Mouse (Mus musculus) liver, embryonic 14.5 days (tissue): ENCODE measurements around the gene Trim61. TPM values are rescaled to one million over a fixed set of nuclear protein-coding genes. Genes with fewer than 3 reads are reported as not detected.

Experiments
- ATAC-seq: fragments of 200-750 bp; cut with Nextera tagmentation; 2 replicates; pipeline ENCODE4 v1.8.0; 2017; ENCODE audit warnings: moderate number of reproducible peaks, mild to moderate bottlenecking, moderate library complexity; ENCODE audit not compliant: insufficient read depth
- DNase-seq, 3 experiments: peaks; one replicate each; pipeline ENCODE4 v3.0.0-alpha.2; 2012 to 2013; ENCODE audit warnings: low read depth in 3 of 3, low spot score in 3 of 3
- H3K27ac ChIP-seq: fragments of 300-500 bp; sonication (generic); 2 replicates; pipeline ENCODE4 v1.5.1; 2014; ENCODE audit warnings: moderate library complexity, mild to moderate bottlenecking, control low read depth, inconsistent platforms
- H3K27me3 ChIP-seq: fragments of 300-500 bp; sonication (generic); 2 replicates; pipeline ENCODE4 v1.6.1; 2014; ENCODE audit warnings: mild to moderate bottlenecking, low read length, moderate library complexity; ENCODE audit not compliant: control insufficient read depth, insufficient read depth
- H3K36me3 ChIP-seq: fragments of 300-500 bp; sonication (generic); replicated peaks from 2 replicates; pipeline ENCODE4 v1.6.1; 2014; ENCODE audit warnings: low read depth; ENCODE audit not compliant: control insufficient read depth, insufficient read depth
- H3K4me1 ChIP-seq, 2 experiments: fragments of 200-500 bp in 1 of 2; fragments of 300-500 bp in 1 of 2; sonication (generic) in 1 of 2; replicated peaks; 2 replicates each; pipeline ENCODE4 v1.6.1; 2012 to 2014; ENCODE audit warnings: antibody characterized with exemption in 1 of 2, inconsistent platforms in 1 of 2, low read length in 1 of 2; ENCODE audit not compliant: control insufficient read depth in 2 of 2, insufficient read depth in 2 of 2
- H3K4me2 ChIP-seq: fragments of 300-500 bp; sonication (generic); 2 replicates; pipeline ENCODE4 v1.6.1; 2014; ENCODE audit warnings: low read depth, mild to moderate bottlenecking, control low read depth, moderate library complexity
- H3K4me3 ChIP-seq, 2 experiments: fragments of 200-500 bp in 1 of 2; fragments of 300-500 bp in 1 of 2; sonication (generic) in 1 of 2; 2 replicates each; pipeline ENCODE4 v1.5.1; 2012 to 2014; ENCODE audit warnings: low read depth in 2 of 2, low read length in 2 of 2, mild to moderate bottlenecking in 2 of 2, control low read depth in 1 of 2, inconsistent platforms in 1 of 2, moderate library complexity in 1 of 2; ENCODE audit not compliant: insufficient read depth in 1 of 2
- H3K9ac ChIP-seq: fragments of 300-500 bp; sonication (generic); replicated peaks from 2 replicates; pipeline ENCODE4 v1.6.1; 2014; ENCODE audit warnings: mild to moderate bottlenecking, control low read depth, moderate library complexity
- H3K9me3 ChIP-seq: fragments of 300-500 bp; sonication (generic); 2 replicates; pipeline ENCODE4 v1.6.1; 2016; ENCODE audit warnings: low read length, mixed read lengths; ENCODE audit not compliant: control insufficient read depth
- CTCF ChIP-seq: IDR thresholded peaks from 2 replicates; pipeline ENCODE4 v1.5.1; 2016; ENCODE audit warnings: antibody characterized with exemption, low read depth, control low read depth
- EP300 ChIP-seq: IDR thresholded peaks from 2 replicates; pipeline ENCODE4 v1.6.1; 2016; ENCODE audit warnings: antibody characterized with exemption, low read depth
- WGBS: fragments of 180-500 bp; shearing (Covaris S2); extraction: QIAGEN DNeasy Blood & Tissue Kit; methylation state at CpG from one replicate; pipeline ENCODE4 v1.1.7; 2014; ENCODE audit not compliant: insufficient replicate concordance; 5-methylcytosine and 5-hydroxymethylcytosine counted together
- polyA plus RNA-seq, 2 experiments: library from polyadenylated mRNA; depleted of rRNA in 1 of 2; stranded (reverse) in 1 of 2; unstranded in 1 of 2; fragments of >200 nt; fragmentation: Nextera tagmentation in 1 of 2; extraction: Ambion mirVana in 1 of 2; gene quantifications; 2 replicates each; pipeline versions ENCODE4 v1.2.1 to v1.2.3; 2012 to 2014

Gene Trim61
- polyA plus RNA-seq (2012; rRNA removed) (not detected in 2 replicates), polyA plus RNA-seq (2014; fragmentation: Nextera tagmentation; extraction: Ambion mirVana) (not detected in 2 replicates)

GRCm38 (mm10) chr8:65018423-65018822 lies at the start of gene Trim61, which contains the start of gene Trim60:
TSS of gene Trim61 (minus strand) at chr8:65018523.
TSS of gene Trim60 (minus strand) at chr8:65018584.
- Histone ChIP-seq H3K27me3 (no peaks in the 10 kb centered on the region), H3K4me2 (no peak within 1 kb of the TSS), H3K36me3 (no peaks in the 10 kb centered on the region), H3K4me3 (no peak within 1 kb of the TSS), H3K9me3 (no peaks in the 10 kb centered on the region), H3K9ac (no peak within 1 kb of the TSS), H3K27ac (no peak within 1 kb of the TSS), H3K4me1 (no peaks in the 10 kb centered on the region)
- DNase-seq, result no peak
- no peak for ATAC-seq
- WGBS, result 67% methylated on average over 8 of the region's 8 CpGs
- TF ChIP-seq EP300 (no peak), CTCF (no peak)

- Histone ChIP-seq H3K4me3 (no peak overlapping the region), H3K4me1 (no peaks in the 10 kb centered on the region), H3K27ac (no peak overlapping the region), H3K9me3 (no peaks in the 10 kb centered on the region), H3K9ac (no peak overlapping the region), H3K4me2 (no peak overlapping the region), H3K27me3 (no peaks in the 10 kb centered on the region), H3K36me3 (no peaks in the 10 kb centered on the region)
- WGBS, result 46% methylated on average over 10 of the region's 10 CpGs
- no peak for TF ChIP-seq CTCF
- TF ChIP-seq EP300, result no peak
- ATAC-seq, result no peak
- DNase-seq, result no peak
Measured at GRCm38 (mm10) chr8:65067694-65068472, 49.6 kb upstream of the Trim61 start.

- DNase-seq (no peak), ATAC-seq (no peak)
- no peaks in the 10 kb centered on the region for H3K27me3 ChIP-seq
- no peak overlapping the region for H3K4me3 ChIP-seq
- H3K4me2 ChIP-seq, result no peak overlapping the region
- H3K9me3 ChIP-seq, result no peaks in the 10 kb centered on the region
- no peaks in the 10 kb centered on the region for H3K4me1 ChIP-seq
- H3K36me3 ChIP-seq, result no peaks in the 10 kb centered on the region
- WGBS, result 69% methylated on average over 4 of the region's 4 CpGs
- TF ChIP-seq EP300 (no peak), CTCF (no peak)
- no peak overlapping the region for H3K27ac ChIP-seq
- H3K9ac ChIP-seq, result no peak overlapping the region
Measured at GRCm38 (mm10) chr8:65067031-65067430, 48.7 kb upstream of the Trim61 start.

- no peak overlapping the region for H3K4me3 ChIP-seq
- H3K9ac ChIP-seq, result no peak overlapping the region
- H3K9me3 ChIP-seq, result no peaks in the 10 kb centered on the region
- H3K27ac ChIP-seq, result no peak overlapping the region
- DNase-seq (no peak), ATAC-seq (no peak)
- no peak for TF ChIP-seq EP300
- TF ChIP-seq CTCF, result no peak
- no peaks in the 10 kb centered on the region for H3K36me3 ChIP-seq
- no peak overlapping the region for H3K4me2 ChIP-seq
- 79% methylated on average over 3 of the region's 3 CpGs for WGBS
- no peaks in the 10 kb centered on the region for H3K27me3 ChIP-seq
- H3K4me1 ChIP-seq, result no peaks in the 10 kb centered on the region
Measured at GRCm38 (mm10) chr8:65065622-65066021, 47.3 kb upstream of the Trim61 start.

GRCm38 (mm10) chr8:65064071-65064470 lies 45.7 kb upstream of the Trim61 start:
- Histone ChIP-seq H3K4me3 (no peak overlapping the region), H3K36me3 (no peaks in the 10 kb centered on the region), H3K9ac (no peak overlapping the region), H3K27me3 (no peaks in the 10 kb centered on the region), H3K9me3 (no peaks in the 10 kb centered on the region), H3K4me1 (no peaks in the 10 kb centered on the region), H3K27ac (no peak overlapping the region), H3K4me2 (no peak overlapping the region)
- ATAC-seq (no peak), DNase-seq (no peak)
- no peak for TF ChIP-seq EP300
- no peak for TF ChIP-seq CTCF
- 39% methylated on average over 2 of the region's 2 CpGs for WGBS
